Mouse (Mus musculus): ENCODE results near the gene Sms. TPM values are rescaled to one million over a fixed set of nuclear protein-coding genes. Genes with fewer than 3 reads are reported as not detected.

Sms gene
- 75.2 and 84.0 TPM in 2 replicates for polyA plus RNA-seq (2016; fragmentation: Nextera tagmentation; extraction: Ambion mirVana)

- Histone ChIP-seq H3K36me3 (no peaks in the 10 kb centered on the region), H3K27me3 (ENCODE audit: low read depth, poor library complexity, severe bottlenecking) (peaks cover 58% of the 10 kb centered on the region), H3K4me1 (peaks cover 7% of the 10 kb centered on the region; the same call in 1 of the 2 replicates), H3K27ac (peak within 1 kb of the TSS; percentile 95), H3K4me3 (peak within 1 kb of the TSS; percentile 71), H3K9me3 (replicated peaks) (no peaks in the 10 kb centered on the region)
- peak; percentile 80 for DNase-seq (ENCODE audit: low spot score)
- 12% methylated on average over 42 of the region's 45 CpGs for WGBS
Observed at GRCm38 (mm10) chrX:157491944-157492726, at the start of gene Sms. Sms (minus strand) TSS chrX:157492287.

GRCm38 (mm10) chrX:157506400-157506799 is 14.3 kb upstream of the Sms start:
- DNase-seq (ENCODE audit: low spot score) = no peak
- Histone ChIP-seq H3K9me3 (replicated peaks) (no peaks in the 10 kb centered on the region), H3K36me3 (no peaks in the 10 kb centered on the region), H3K27me3 (ENCODE audit: low read depth, poor library complexity, severe bottlenecking) (peaks cover 38% of the 10 kb centered on the region; the same call in 1 of the 2 replicates), H3K4me3 (no peak overlapping the region), H3K4me1 (no peaks in the 10 kb centered on the region), H3K27ac (no peak overlapping the region)
- WGBS = 75% methylated on average over 5 of the region's 5 CpGs

GRCm38 (mm10) chrX:157504506-157504905 is 12.4 kb upstream of the Sms start:
- Histone ChIP-seq H3K36me3 (no peaks in the 10 kb centered on the region), H3K4me3 (no peak overlapping the region), H3K9me3 (replicated peaks) (no peaks in the 10 kb centered on the region), H3K27ac (no peak overlapping the region), H3K4me1 (no peaks in the 10 kb centered on the region), H3K27me3 (ENCODE audit: low read depth, poor library complexity, severe bottlenecking) (peaks cover 42% of the 10 kb centered on the region; the same call in 1 of the 2 replicates)
- no peak for DNase-seq (ENCODE audit: low spot score)
- 71% methylated on average over 1 of the region's 1 CpGs for WGBS

GRCm38 (mm10) chrX:157501871-157502270 is 9.8 kb upstream of the Sms start:
- DNase-seq (ENCODE audit: low spot score) = no peak
- H3K9me3 ChIP-seq (replicated peaks) = no peaks in the 10 kb centered on the region
- peaks cover 42% of the 10 kb centered on the region; the same call in 1 of the 2 replicates for H3K27me3 ChIP-seq (ENCODE audit: low read depth, poor library complexity, severe bottlenecking)
- WGBS = 62% methylated on average over 2 of the region's 2 CpGs
- H3K27ac ChIP-seq = no peak overlapping the region
- H3K4me3 ChIP-seq = no peak overlapping the region
- no peaks in the 10 kb centered on the region for H3K36me3 ChIP-seq
- H3K4me1 ChIP-seq = no peaks in the 10 kb centered on the region

GRCm38 (mm10) chrX:157500004-157500403 is 7.9 kb upstream of the Sms start:
- Histone ChIP-seq H3K4me1 (no peaks in the 10 kb centered on the region), H3K4me3 (no peak overlapping the region), H3K9me3 (replicated peaks) (no peaks in the 10 kb centered on the region), H3K27me3 (ENCODE audit: low read depth, poor library complexity, severe bottlenecking) (peaks cover 45% of the 10 kb centered on the region; the same call in 1 of the 2 replicates), H3K36me3 (no peaks in the 10 kb centered on the region), H3K27ac (no peak overlapping the region)
- DNase-seq (ENCODE audit: low spot score) = no peak
- 91% methylated on average over 8 of the region's 8 CpGs for WGBS

GRCm38 (mm10) chrX:157493159-157493558 is 1.1 kb upstream of the Sms start:
- Histone ChIP-seq H3K4me1 (peaks cover 7% of the 10 kb centered on the region; the same call in 1 of the 2 replicates), H3K4me3 (no peak overlapping the region), H3K27me3 (ENCODE audit: low read depth, poor library complexity, severe bottlenecking) (peaks cover 57% of the 10 kb centered on the region), H3K9me3 (replicated peaks) (no peaks in the 10 kb centered on the region), H3K36me3 (no peaks in the 10 kb centered on the region), H3K27ac (no peak overlapping the region)
- WGBS = 94% methylated on average over 4 of the region's 4 CpGs
- DNase-seq (ENCODE audit: low spot score) = no peak

GRCm38 (mm10) chrX:157491145-157491935 is 747 bp downstream of the Sms start:
- Histone ChIP-seq H3K4me3 (peak overlapping the region; percentile 71), H3K27ac (peak overlapping the region; percentile 95), H3K4me1 (peaks cover 7% of the 10 kb centered on the region; the same call in 1 of the 2 replicates), H3K27me3 (ENCODE audit: low read depth, poor library complexity, severe bottlenecking) (peaks cover 58% of the 10 kb centered on the region), H3K9me3 (replicated peaks) (no peaks in the 10 kb centered on the region), H3K36me3 (no peaks in the 10 kb centered on the region)
- WGBS = 30% methylated on average over 83 of the region's 104 CpGs
- peak; percentile 43 for DNase-seq (ENCODE audit: low spot score)

- H3K36me3 ChIP-seq = no peaks in the 10 kb centered on the region
- H3K9me3 ChIP-seq (replicated peaks) = no peaks in the 10 kb centered on the region
- 10% methylated on average over 12 of the region's 12 CpGs for WGBS
- peaks cover 7% of the 10 kb centered on the region; the same call in 1 of the 2 replicates for H3K4me1 ChIP-seq
- peak overlapping the region; percentile 71 for H3K4me3 ChIP-seq
- peaks cover 58% of the 10 kb centered on the region for H3K27me3 ChIP-seq (ENCODE audit: low read depth, poor library complexity, severe bottlenecking)
- H3K27ac ChIP-seq = peak overlapping the region; percentile 95
- peak; percentile 35 for DNase-seq (ENCODE audit: low spot score)
Observed at GRCm38 (mm10) chrX:157490769-157491144, 1.3 kb downstream of the Sms start.

- WGBS = 13% methylated on average over 9 of the region's 9 CpGs
- H3K27ac ChIP-seq = peak overlapping the region; percentile 30
- no peaks in the 10 kb centered on the region for H3K36me3 ChIP-seq
- H3K27me3 ChIP-seq (ENCODE audit: low read depth, poor library complexity, severe bottlenecking) = peaks cover 55% of the 10 kb centered on the region
- peaks cover 7% of the 10 kb centered on the region; the same call in 1 of the 2 replicates for H3K4me1 ChIP-seq
- peak overlapping the region; percentile 71 for H3K4me3 ChIP-seq
- no peaks in the 10 kb centered on the region for H3K9me3 ChIP-seq (replicated peaks)
- peak; percentile 29 for DNase-seq (ENCODE audit: low spot score)
Observed at GRCm38 (mm10) chrX:157489871-157490721, 2.0 kb downstream of the Sms start.

GRCm38 (mm10) chrX:157488831-157489230 is 3.3 kb downstream of the Sms start:
- DNase-seq (ENCODE audit: low spot score) = no peak
- 84% methylated on average over 3 of the region's 3 CpGs for WGBS

GRCm38 (mm10) chrX:157486765-157487164 is 5.3 kb downstream of the Sms start:
- Histone ChIP-seq H3K36me3 (no peaks in the 10 kb centered on the region), H3K27ac (no peak overlapping the region), H3K27me3 (ENCODE audit: low read depth, poor library complexity, severe bottlenecking) (peaks cover 33% of the 10 kb centered on the region), H3K4me3 (no peak overlapping the region), H3K9me3 (replicated peaks) (no peaks in the 10 kb centered on the region), H3K4me1 (peaks cover 7% of the 10 kb centered on the region; the same call in 1 of the 2 replicates)
- WGBS = 51% methylated on average over 2 of the region's 2 CpGs
- DNase-seq (ENCODE audit: low spot score) = no peak

More at GRCm38 (mm10) chrX:157488831-157489230, 3.3 kb downstream of the Sms start:
- no peak overlapping the region for H3K27ac ChIP-seq
- no peak overlapping the region for H3K4me3 ChIP-seq
- peaks cover 45% of the 10 kb centered on the region for H3K27me3 ChIP-seq (ENCODE audit: low read depth, poor library complexity, severe bottlenecking)
- peaks cover 7% of the 10 kb centered on the region; the same call in 1 of the 2 replicates for H3K4me1 ChIP-seq
- H3K9me3 ChIP-seq (replicated peaks) = no peaks in the 10 kb centered on the region
- no peaks in the 10 kb centered on the region for H3K36me3 ChIP-seq

- Histone ChIP-seq H3K4me3 (no peak overlapping the region), H3K4me1 (no peaks in the 10 kb centered on the region), H3K27ac (no peak overlapping the region), H3K9me3 (replicated peaks) (no peaks in the 10 kb centered on the region), H3K27me3 (ENCODE audit: low read depth, poor library complexity, severe bottlenecking) (peaks cover 9% of the 10 kb centered on the region; the same call in 1 of the 2 replicates), H3K36me3 (no peaks in the 10 kb centered on the region)
- 84% methylated on average over 2 of the region's 2 CpGs for WGBS
- DNase-seq (ENCODE audit: low spot score) = no peak
Observed at GRCm38 (mm10) chrX:157482842-157483241, 9.2 kb downstream of the Sms start.
